Mouse (Mus musculus) ES-E14 (cell line): ENCODE results near the gene Fam110a. TPM values are rescaled to one million over a fixed set of nuclear protein-coding genes. Genes with fewer than 3 reads are reported as not detected.
A peak's percentile ranks its signal among the peaks of the same experiment; 100 is the strongest.

Experiments
- DNase-seq: peaks from one replicate; pipeline ENCODE4 v3.0.0-alpha.2; 2013; ENCODE audit warnings: low read depth, low spot score
- H3K27ac ChIP-seq: 2 replicates; pipeline ENCODE4 v1.5.1; 2012; ENCODE audit warnings: low read depth, mild to moderate bottlenecking, low read length, moderate library complexity, mixed read lengths; ENCODE audit not compliant: poor library complexity, insufficient read depth, severe bottlenecking
- H3K36me3 ChIP-seq: 2 replicates; pipeline ENCODE4 v1.6.1; 2012; ENCODE audit warnings: mild to moderate bottlenecking, low read length, moderate library complexity, mixed read lengths; ENCODE audit not compliant: control insufficient read depth, poor library complexity, insufficient read depth, severe bottlenecking
- H3K4me1 ChIP-seq, 2 experiments: fragments of 150-350 bp in 1 of 2; sonication (generic) in 1 of 2; 2 replicates each; pipeline ENCODE4 v1.6.1; 2012; ENCODE audit warnings: low read length in 2 of 2, mild to moderate bottlenecking in 1 of 2, mixed read lengths in 1 of 2; ENCODE audit not compliant: control insufficient read depth in 2 of 2, insufficient read depth in 2 of 2, poor library complexity in 1 of 2
- H3K4me3 ChIP-seq, 2 experiments: fragments of 150-350 bp in 1 of 2; sonication (generic) in 1 of 2; 2 replicates each; pipeline ENCODE4 v1.5.1; 2012; ENCODE audit warnings: low read length in 2 of 2, low read depth in 1 of 2, mild to moderate bottlenecking in 1 of 2, mixed read lengths in 1 of 2; ENCODE audit not compliant: insufficient read depth in 1 of 2, poor library complexity in 1 of 2, severe bottlenecking in 1 of 2
- H3K9ac ChIP-seq: 2 replicates; pipeline ENCODE4 v1.6.1; 2012; ENCODE audit warnings: low read depth, mild to moderate bottlenecking, low read length, mixed read lengths; ENCODE audit not compliant: poor library complexity, insufficient read depth, severe bottlenecking
- H3K9me3 ChIP-seq: fragments of 150-350 bp; sonication (generic); 2 replicates; pipeline ENCODE4 v1.6.1; 2012; ENCODE audit warnings: low read depth, mild to moderate bottlenecking, low read length; ENCODE audit not compliant: control insufficient read depth, insufficient read depth
- CHD2 ChIP-seq: IDR thresholded peaks from 2 replicates; pipeline ENCODE4 v1.6.1; 2014; ENCODE audit warnings: mild to moderate bottlenecking, low read depth, low read length, inconsistent platforms
- HCFC1 ChIP-seq: IDR thresholded peaks from 2 replicates; pipeline ENCODE4 v1.6.1; 2012; ENCODE audit warnings: low read length, inconsistent platforms, borderline replicate concordance; ENCODE audit not compliant: insufficient read depth
- MAFK ChIP-seq: IDR thresholded peaks from 2 replicates; pipeline ENCODE4 v1.6.1; 2014; ENCODE audit warnings: mild to moderate bottlenecking, low read depth, low read length, inconsistent platforms; ENCODE audit not compliant: insufficient read depth
- ZC3H11A ChIP-seq: IDR thresholded peaks from 2 replicates; pipeline ENCODE4 v1.6.1; 2012; ENCODE audit warnings: low read depth, mild to moderate bottlenecking, inconsistent platforms, low read length, borderline replicate concordance
- ZNF384 ChIP-seq: IDR thresholded peaks from 2 replicates; pipeline ENCODE4 v1.6.1; 2012; ENCODE audit warnings: low read depth, low read length, inconsistent platforms
- in situ Hi-C, 2 experiments: fragments of 600-800 bp; cut with MboI; formaldehyde crosslinking; loops; one replicate each; pipeline ENCODE4 v1.15.1; 2025; ENCODE audit warnings: low sequenced_read_pairs in 2 of 2, inconsistent platforms in 1 of 2; ENCODE audit not compliant: unreplicated experiment in 2 of 2
- total RNA-seq: library from RNA; depleted of rRNA; stranded (reverse); fragments of 300-350 nt; gene quantifications from 2 replicates; pipeline ENCODE4 v1.2.3, GENCODE M21; 2012

The Fam110a gene
- total RNA-seq, 1 experiment: 5.8 TPM

DNA sequence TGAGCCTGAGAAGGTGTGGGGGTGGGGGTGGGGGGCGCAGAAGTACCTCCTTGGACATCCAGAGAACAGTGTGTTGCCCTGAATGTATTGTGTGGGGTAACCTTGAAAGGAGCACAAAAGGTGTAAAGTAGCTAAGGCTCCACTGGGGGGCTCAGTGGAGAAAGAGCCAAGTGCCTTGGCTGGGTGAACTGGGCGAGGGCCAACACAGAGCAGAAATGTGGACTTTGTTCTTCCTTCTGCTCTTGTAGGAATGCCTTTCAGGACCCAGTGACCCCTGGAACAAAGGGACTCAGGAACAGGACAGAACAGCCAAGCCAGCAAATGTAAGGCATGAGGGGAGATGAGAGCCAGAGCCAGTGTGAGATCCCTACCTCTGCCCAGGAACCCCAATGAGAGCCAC is 31.7 kb upstream of the Fam110a start:
- H3K27ac ChIP-seq: peak overlapping the region; percentile 96
- no peaks in the 10 kb centered on the region for H3K9me3 ChIP-seq
- H3K4me1 ChIP-seq: peaks cover 3 to 35% of the 10 kb centered on the region in 2 experiments; a peak in 3 of 4 replicates
- DNase-seq: no peak
- TF ChIP-seq HCFC1 (no peak), MAFK (no peak), ZC3H11A (no peak)
- peak overlapping the region in 1 of 2 experiments; percentile 12; a peak in 1 of 4 replicates for H3K4me3 ChIP-seq
- in situ Hi-C loops: no loop called here
- peak overlapping the region; percentile 18; the same call in 1 of the 2 replicates for H3K9ac ChIP-seq
- H3K36me3 ChIP-seq: no peaks in the 10 kb centered on the region

- in situ Hi-C loops: no loop called here
- TF ChIP-seq ZNF384 (no peak), CHD2 (no peak), MAFK (no peak), ZC3H11A (no peak), HCFC1 (no peak)
- peak overlapping the region; percentile 18; the same call in 1 of the 2 replicates for H3K9ac ChIP-seq
- no peak for DNase-seq
- peaks cover 3 to 34% of the 10 kb centered on the region in 2 experiments; a peak in 3 of 4 replicates for H3K4me1 ChIP-seq
- H3K9me3 ChIP-seq: no peaks in the 10 kb centered on the region
- H3K4me3 ChIP-seq: no peak overlapping the region
- peak overlapping the region; percentile 96; the same call in 1 of the 2 replicates for H3K27ac ChIP-seq
- no peaks in the 10 kb centered on the region for H3K36me3 ChIP-seq
Measured at GRCm38 (mm10) chr2:152010661-152011060, 30.6 kb upstream of the Fam110a start.

- Histone ChIP-seq H3K27ac (no peak overlapping the region; the same call in 1 of the 2 replicates), H3K4me1 (peaks cover 3 to 35% of the 10 kb centered on the region in 2 experiments; a peak in 3 of 4 replicates), H3K9me3 (no peaks in the 10 kb centered on the region), H3K4me3 (no peak overlapping the region), H3K9ac (no peak overlapping the region; the same call in 1 of the 2 replicates), H3K36me3 (no peaks in the 10 kb centered on the region)
- no peak for DNase-seq
- in situ Hi-C loops: no loop called here
- TF ChIP-seq ZNF384 (no peak), ZC3H11A (no peak), HCFC1 (no peak), CHD2 (no peak), MAFK (no peak)
Measured at GRCm38 (mm10) chr2:152010251-152010650, 30.2 kb upstream of the Fam110a start.

DNA sequence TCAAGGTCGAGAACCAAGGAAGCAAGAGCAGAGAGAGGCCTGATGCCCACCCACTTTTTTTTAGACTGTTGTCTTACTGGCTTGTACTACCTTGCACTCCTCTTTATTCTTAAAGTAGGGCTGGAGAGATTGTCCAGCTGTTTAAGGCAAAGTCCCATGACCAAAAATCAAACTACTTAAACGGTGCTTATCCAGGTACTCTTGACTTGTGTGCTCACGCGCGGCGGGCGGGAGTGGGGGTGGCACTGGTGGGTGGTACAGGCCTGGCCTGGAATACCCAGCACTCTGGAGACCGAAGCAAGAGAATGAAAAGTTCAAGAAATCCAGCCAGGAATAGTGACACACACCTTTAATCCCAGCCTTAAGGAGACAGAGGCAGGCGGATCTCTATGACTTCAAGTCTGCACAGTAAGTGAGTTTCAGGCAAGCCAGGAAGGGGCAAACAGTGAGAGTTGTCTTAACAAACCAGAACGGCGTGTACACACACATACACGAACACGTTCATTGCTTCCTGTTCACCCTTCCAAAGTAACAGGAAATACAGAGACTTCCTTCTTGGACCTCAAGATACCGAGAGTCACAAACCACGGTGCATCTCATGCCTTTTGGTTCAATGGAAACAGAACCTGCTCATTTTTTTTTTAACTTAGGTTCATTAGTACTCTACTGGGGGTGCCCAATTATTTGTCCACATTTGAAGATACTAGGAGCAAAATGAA is 29.2 kb upstream of the Fam110a start:
- Histone ChIP-seq H3K9me3 (no peaks in the 10 kb centered on the region), H3K9ac (no peak overlapping the region), H3K4me1 (peaks cover 3 to 35% of the 10 kb centered on the region in 2 experiments; a peak in 3 of 4 replicates), H3K4me3 (no peak overlapping the region), H3K27ac (no peak overlapping the region), H3K36me3 (no peaks in the 10 kb centered on the region)
- TF ChIP-seq MAFK (no peak), ZC3H11A (no peak), HCFC1 (no peak), ZNF384 (no peak), CHD2 (no peak)
- in situ Hi-C loops: no loop called here
- no peak for DNase-seq

DNA sequence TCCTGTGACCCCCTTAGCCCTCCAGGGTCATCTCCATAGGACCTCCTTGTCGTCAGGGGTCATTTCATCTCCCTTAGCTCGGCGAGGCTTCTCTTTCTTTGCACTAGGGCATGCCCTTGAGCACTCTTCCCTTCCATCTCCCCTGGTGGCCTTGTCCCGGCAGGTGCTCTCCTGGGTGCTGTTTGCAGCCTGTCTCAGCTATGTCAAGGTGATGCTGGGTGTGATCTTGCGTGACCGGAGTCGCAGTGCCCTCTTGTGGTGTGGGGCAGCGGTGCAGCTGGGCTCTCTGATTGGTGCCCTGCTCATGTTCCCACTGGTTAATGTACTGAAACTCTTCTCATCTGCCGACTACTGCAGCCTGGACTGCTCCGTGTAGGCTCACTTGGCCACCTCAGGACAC is 27.8 kb upstream of the Fam110a start:
- peaks cover 3 to 31% of the 10 kb centered on the region in 2 experiments; a peak in 3 of 4 replicates for H3K4me1 ChIP-seq
- H3K9me3 ChIP-seq: no peaks in the 10 kb centered on the region
- H3K4me3 ChIP-seq: no peak overlapping the region
- H3K9ac ChIP-seq: no peak overlapping the region; the same call in 1 of the 2 replicates
- no peak overlapping the region for H3K27ac ChIP-seq
- no peaks in the 10 kb centered on the region for H3K36me3 ChIP-seq
- in situ Hi-C loops: no loop called here
- no peak for DNase-seq
- TF ChIP-seq ZC3H11A: peak; percentile 20; the same call in 1 of the 2 replicates
- no peak for TF ChIP-seq HCFC1
